Mouse (Mus musculus) CH12.LX (cell line): Measurements from ENCODE around the gene Hibadh.

ENCODE experiments used
- CTCF ChIP-seq, 2 experiments: IDR thresholded peaks in 1 of 2; conservative IDR thresholded peaks in 1 of 2; 2 replicates each; pipeline ENCODE4 v1.5.1; 2011 to 2012; ENCODE audit warnings: low read depth in 2 of 2, low read length in 2 of 2, improper control_type of control experiment in 1 of 2, inconsistent platforms in 1 of 2, mild to moderate bottlenecking in 1 of 2, moderate library complexity in 1 of 2
- JUND ChIP-seq: conservative IDR thresholded peaks from 2 replicates; pipeline ENCODE4 v1.6.1; 2011; ENCODE audit warnings: low read depth, low read length, improper control_type of control experiment
- KAT2A ChIP-seq: IDR thresholded peaks from 2 replicates; pipeline ENCODE4 v1.6.1; 2012; ENCODE audit warnings: low read length, improper control_type of control experiment, inconsistent platforms; ENCODE audit not compliant: insufficient replicate concordance
- MAFK ChIP-seq: IDR thresholded peaks from 2 replicates; pipeline ENCODE4 v1.6.1; 2011; ENCODE audit warnings: low read length, improper control_type of control experiment; ENCODE audit not compliant: insufficient replicate concordance
- MAX ChIP-seq: IDR thresholded peaks from 2 replicates; pipeline ENCODE4 v1.6.1; 2011; ENCODE audit warnings: low read length, improper control_type of control experiment

GRCm38 (mm10) chr6:52606746-52607347 lies 33.3 kb downstream of the Hibadh start:
- no peak for TF ChIP-seq KAT2A
- TF ChIP-seq JUND = no peak
- no peak for TF ChIP-seq CTCF (conservative IDR thresholded peaks at IDR 0.05 in 1 of 2, IDR thresholded peaks at IDR 0.05 in 1 of 2; ENCODE audit: low read depth in 2 of 2, low read length in 2 of 2)
- TF ChIP-seq MAX = no peak
- no peak for TF ChIP-seq MAFK
